Mouse (Mus musculus) forebrain, postnatal 0 days (tissue): ENCODE results near the gene Ankar. TPM values are rescaled to one million over a fixed set of nuclear protein-coding genes. Genes with fewer than 3 reads are reported as not detected.

Experiments used
- ATAC-seq: fragments of 200-750 bp; cut with Nextera tagmentation; 2 replicates; pipeline ENCODE4 v1.8.0; 2017; ENCODE audit warnings: mild to moderate bottlenecking, moderate library complexity
- DNase-seq: peaks from one replicate; pipeline ENCODE4 v3.0.0-alpha.2; 2015
- H3K27ac ChIP-seq: fragments of 300-500 bp; sonication (generic); 2 replicates; pipeline ENCODE4 v1.5.1; 2014; ENCODE audit warnings: low read depth, mild to moderate bottlenecking, antibody characterized with exemption, low read length, moderate library complexity, mixed read lengths
- H3K27me3 ChIP-seq: fragments of 300-500 bp; sonication (generic); 2 replicates; pipeline ENCODE4 v1.6.1; 2014; ENCODE audit warnings: mild to moderate bottlenecking, low read length, mixed read lengths; ENCODE audit not compliant: insufficient read depth
- H3K36me3 ChIP-seq: fragments of 300-500 bp; sonication (generic); 2 replicates; pipeline ENCODE4 v1.6.1; 2014; ENCODE audit warnings: mild to moderate bottlenecking, moderate library complexity; ENCODE audit not compliant: insufficient read depth
- H3K4me1 ChIP-seq: fragments of 300-500 bp; sonication (generic); 2 replicates; pipeline ENCODE4 v1.6.1; 2014; ENCODE audit warnings: antibody characterized with exemption; ENCODE audit not compliant: insufficient read depth
- H3K4me2 ChIP-seq: fragments of 300-500 bp; sonication (generic); 2 replicates; pipeline ENCODE4 v1.6.1; 2014; ENCODE audit warnings: low read depth, mild to moderate bottlenecking, moderate library complexity
- H3K4me3 ChIP-seq: fragments of 300-500 bp; sonication (generic); 2 replicates; pipeline ENCODE4 v1.5.1; 2014; ENCODE audit warnings: low read depth, low read length, mixed read lengths
- H3K9ac ChIP-seq: fragments of 300-500 bp; sonication (generic); 2 replicates; pipeline ENCODE4 v1.6.1; 2014; ENCODE audit warnings: mild to moderate bottlenecking
- H3K9me3 ChIP-seq: fragments of 300-500 bp; sonication (generic); 2 replicates; pipeline ENCODE4 v1.6.1; 2016; ENCODE audit warnings: low read length
- CTCF ChIP-seq: sonication (generic); IDR thresholded peaks from 2 replicates; pipeline ENCODE4 v1.5.1; 2016; ENCODE audit warnings: antibody characterized with exemption, control low read depth, low read depth
- WGBS: fragments of 180-500 bp; shearing (Covaris S2); extraction: QIAGEN DNeasy Blood & Tissue Kit; methylation state at CpG from one replicate; pipeline ENCODE4 v1.1.7; 2014; 5-methylcytosine and 5-hydroxymethylcytosine counted together
- polyA plus RNA-seq: library from polyadenylated mRNA; unstranded; fragments of >200 nt; fragmentation: Nextera tagmentation; extraction: Ambion mirVana; gene quantifications from 2 replicates; pipeline ENCODE4 v1.2.1, GENCODE M21; 2015
- total RNA-seq: library from RNA; depleted of rRNA; stranded (reverse); fragments of >200 nt; gene quantifications from 2 replicates; pipeline ENCODE4 v1.2.3, GENCODE M21; 2014

Gene Ankar
- total and polyA plus RNA-seq, 2 experiments from 2014 or later, result not detected

GRCm38 (mm10) chr1:72714547-72714946 lies 14.2 kb upstream of the Ankar start:
- Histone ChIP-seq H3K9me3 (no peaks in the 10 kb centered on the region), H3K9ac (no peak overlapping the region), H3K4me3 (no peak overlapping the region), H3K4me2 (no peak overlapping the region), H3K27me3 (no peaks in the 10 kb centered on the region), H3K27ac (no peak overlapping the region), H3K4me1 (peaks cover 4% of the 10 kb centered on the region; the same call in 1 of the 2 replicates), H3K36me3 (peaks cover 37% of the 10 kb centered on the region)
- WGBS, result 78% methylated on average over 4 of the region's 4 CpGs
- ATAC-seq (no peak), DNase-seq (no peak)
- TF ChIP-seq CTCF, result no peak

GRCm38 (mm10) chr1:72711684-72712083 lies 11.3 kb upstream of the Ankar start:
- TF ChIP-seq CTCF, result no peak
- Histone ChIP-seq H3K9ac (peak overlapping the region; percentile 70), H3K4me3 (peak overlapping the region; percentile 52), H3K9me3 (no peaks in the 10 kb centered on the region), H3K36me3 (peaks cover 29% of the 10 kb centered on the region), H3K4me1 (peaks cover 4% of the 10 kb centered on the region; the same call in 1 of the 2 replicates), H3K4me2 (peak overlapping the region; percentile 72), H3K27me3 (no peaks in the 10 kb centered on the region), H3K27ac (peak overlapping the region; percentile 90)
- whole genome bisulfite sequencing, result under 1% methylated on average over 17 of the region's 17 CpGs
- DNase-seq, result no peak
- peak; percentile 34 for ATAC-seq

GRCm38 (mm10) chr1:72710753-72711653 lies 10.6 kb upstream of the Ankar start, which contains the start of gene Rpl37a:
Gene Rpl37a, plus strand, starts transcription at chr1:72711290.
- ATAC-seq (peak; percentile 96), DNase-seq (peak; percentile 99)
- H3K4me3 ChIP-seq, result peak within 1 kb of the TSS; percentile 52
- H3K9me3 ChIP-seq, result no peaks in the 10 kb centered on the region
- TF ChIP-seq CTCF, result no peak
- peaks cover 4% of the 10 kb centered on the region; the same call in 1 of the 2 replicates for H3K4me1 ChIP-seq
- H3K27me3 ChIP-seq, result no peaks in the 10 kb centered on the region
- H3K9ac ChIP-seq, result peak within 1 kb of the TSS; percentile 70
- H3K27ac ChIP-seq, result peak within 1 kb of the TSS; percentile 90
- WGBS, result 3% methylated on average over 68 of the region's 68 CpGs
- peaks cover 29% of the 10 kb centered on the region for H3K36me3 ChIP-seq
- peak within 1 kb of the TSS; percentile 72 for H3K4me2 ChIP-seq

GRCm38 (mm10) chr1:72707525-72707924 lies 7.1 kb upstream of the Ankar start:
- ATAC-seq (no peak), DNase-seq (no peak)
- Histone ChIP-seq H3K36me3 (0 out of 2 replicates have a peak, but pooled peaks cover under 1% of the 10 kb centered on the region), H3K27ac (no peak overlapping the region), H3K9me3 (no peaks in the 10 kb centered on the region), H3K9ac (no peak overlapping the region), H3K4me3 (no peak overlapping the region), H3K4me2 (no peak overlapping the region), H3K4me1 (0 out of 2 replicates have a peak, but pooled peaks cover under 1% of the 10 kb centered on the region), H3K27me3 (no peaks in the 10 kb centered on the region)
- no peak for TF ChIP-seq CTCF
- 71% methylated on average over 4 of the region's 4 CpGs for WGBS

- no peak for ATAC-seq
- DNase-seq, result no peak
Measured at GRCm38 (mm10) chr1:72698651-72699050, 1.7 kb downstream of the Ankar start.

GRCm38 (mm10) chr1:72696256-72696655 lies 4.1 kb downstream of the Ankar start:
- Histone ChIP-seq H3K27me3 (no peaks in the 10 kb centered on the region), H3K9ac (no peak overlapping the region), H3K4me3 (no peak overlapping the region), H3K9me3 (no peaks in the 10 kb centered on the region), H3K27ac (no peak overlapping the region), H3K4me2 (no peak overlapping the region), H3K4me1 (no peaks in the 10 kb centered on the region), H3K36me3 (no peaks in the 10 kb centered on the region)
- ATAC-seq (no peak), DNase-seq (no peak)
- WGBS, result 55% methylated on average over 3 of the region's 3 CpGs
- no peak for TF ChIP-seq CTCF

More at GRCm38 (mm10) chr1:72698651-72699050, 1.7 kb downstream of the Ankar start:
- Histone ChIP-seq H3K36me3 (no peaks in the 10 kb centered on the region), H3K4me2 (no peak overlapping the region), H3K27ac (no peak overlapping the region), H3K9me3 (no peaks in the 10 kb centered on the region), H3K4me3 (no peak overlapping the region), H3K27me3 (no peaks in the 10 kb centered on the region), H3K4me1 (no peaks in the 10 kb centered on the region), H3K9ac (no peak overlapping the region)
- WGBS, result 35% methylated on average over 4 of the region's 4 CpGs
- no peak for TF ChIP-seq CTCF

- 18% methylated on average over 3 of the region's 3 CpGs for WGBS
- peak; percentile 51 for ATAC-seq
- no peak overlapping the region for H3K4me2 ChIP-seq
Measured at GRCm38 (mm10) chr1:72673070-72673469, 27.3 kb downstream of the Ankar start.

More at GRCm38 (mm10) chr1:72673070-72673469, 27.3 kb downstream of the Ankar start:
- Histone ChIP-seq H3K9me3 (no peaks in the 10 kb centered on the region), H3K36me3 (no peaks in the 10 kb centered on the region), H3K9ac (no peak overlapping the region), H3K27me3 (no peaks in the 10 kb centered on the region), H3K27ac (no peak overlapping the region), H3K4me3 (no peak overlapping the region), H3K4me1 (no peaks in the 10 kb centered on the region)
- peak; percentile 8 for DNase-seq
- no peak for TF ChIP-seq CTCF
